Mouse (Mus musculus): ENCODE data around the gene Mex3b. TPM values are rescaled to one million over a fixed set of nuclear protein-coding genes. Genes with fewer than 3 reads are reported as not detected.

Mex3b gene
- polyA plus RNA-seq, 1 experiment from 2014 or later: 24.3 TPM

GRCm38 (mm10) chr7:82869231-82870147 lies 2.4 kb downstream of the Mex3b start:
- peaks cover 11% of the 10 kb centered on the region; the same call in 1 of the 2 replicates for H3K36me3 ChIP-seq
- H3K27me3 ChIP-seq: no peaks in the 10 kb centered on the region
- H3K4me1 ChIP-seq (replicated peaks): peaks cover 32% of the 10 kb centered on the region
- peak overlapping the region; percentile 100 for H3K27ac ChIP-seq (replicated peaks)
- peak overlapping the region; percentile 95 for H3K4me2 ChIP-seq
- H3K4me3 ChIP-seq: peak overlapping the region; percentile 91
- WGBS: 2% methylated on average over 51 of the region's 56 CpGs
- ATAC-seq (ENCODE audit: low FRiP score, low read depth): no peak
- H3K9me3 ChIP-seq: no peaks in the 10 kb centered on the region
- peak overlapping the region; percentile 100 for H3K9ac ChIP-seq

DNA sequence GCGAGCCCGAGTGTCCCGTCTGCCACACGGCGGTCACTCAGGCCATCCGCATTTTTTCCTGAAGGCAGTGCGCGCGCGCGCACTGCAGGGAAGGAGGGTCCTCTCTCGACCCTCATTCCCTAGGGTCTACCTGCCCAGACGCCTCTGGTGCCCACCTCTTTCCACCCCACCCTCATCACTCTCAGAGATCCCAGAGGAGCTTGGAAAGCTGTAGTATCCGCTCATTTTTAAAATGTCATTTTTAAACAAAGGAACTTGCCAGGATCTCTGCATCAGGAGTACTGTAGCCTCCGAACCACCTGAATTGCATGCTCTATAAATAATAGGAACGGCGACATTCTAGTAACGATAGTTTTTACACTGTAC lies 3.0 kb downstream of the Mex3b start:
- H3K9me3 ChIP-seq: no peaks in the 10 kb centered on the region
- peak overlapping the region; percentile 100 for H3K27ac ChIP-seq (replicated peaks)
- H3K4me2 ChIP-seq: peak overlapping the region; percentile 95
- H3K27me3 ChIP-seq: no peaks in the 10 kb centered on the region
- peak overlapping the region; percentile 100 for H3K9ac ChIP-seq
- ATAC-seq (ENCODE audit: low FRiP score, low read depth): no peak
- peaks cover 11% of the 10 kb centered on the region; the same call in 1 of the 2 replicates for H3K36me3 ChIP-seq
- peaks cover 29% of the 10 kb centered on the region for H3K4me1 ChIP-seq (replicated peaks)
- WGBS: 5% methylated on average over 18 of the region's 18 CpGs
- peak overlapping the region; percentile 91 for H3K4me3 ChIP-seq

- Histone ChIP-seq H3K4me1 (replicated peaks) (peaks cover 20% of the 10 kb centered on the region), H3K4me2 (no peak overlapping the region), H3K27me3 (no peaks in the 10 kb centered on the region), H3K4me3 (no peak overlapping the region), H3K9me3 (no peaks in the 10 kb centered on the region), H3K27ac (replicated peaks) (no peak overlapping the region), H3K9ac (no peak overlapping the region), H3K36me3 (0 out of 2 replicates have a peak, but pooled peaks cover 3% of the 10 kb centered on the region)
- no peak for ATAC-seq (ENCODE audit: low FRiP score, low read depth)
- WGBS: 75% methylated on average over 5 of the region's 5 CpGs
These were observed 9.4 kb downstream of the Mex3b start for GRCm38 (mm10) chr7:82876551-82876950.

DNA sequence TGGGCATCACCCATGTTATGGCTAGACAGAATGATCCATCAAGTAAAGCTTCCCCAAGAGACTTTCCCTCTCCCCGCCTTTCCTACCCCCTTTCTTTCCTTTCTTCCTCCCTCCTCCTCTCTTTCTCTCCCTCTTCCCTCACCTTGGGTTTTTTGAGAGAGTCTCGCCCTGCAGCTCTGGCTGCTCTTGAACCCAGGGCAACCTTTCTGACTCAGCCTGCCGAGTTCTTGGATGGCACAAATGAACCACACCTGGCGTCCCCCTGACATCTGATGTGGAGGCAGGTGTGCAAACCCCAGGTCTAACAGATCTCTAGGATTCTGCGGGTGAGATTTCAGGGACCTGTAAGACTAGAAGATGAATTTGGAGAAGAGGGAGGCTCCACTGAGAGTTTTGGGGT lies 12.9 kb downstream of the Mex3b start:
- Histone ChIP-seq H3K4me3 (no peak overlapping the region), H3K9ac (no peak overlapping the region), H3K4me1 (replicated peaks) (no peaks in the 10 kb centered on the region), H3K9me3 (no peaks in the 10 kb centered on the region), H3K27ac (replicated peaks) (no peak overlapping the region), H3K27me3 (no peaks in the 10 kb centered on the region), H3K36me3 (no peaks in the 10 kb centered on the region), H3K4me2 (no peak overlapping the region)
- no peak for ATAC-seq (ENCODE audit: low FRiP score, low read depth)
- 93% methylated on average over 5 of the region's 5 CpGs for whole genome bisulfite sequencing

GRCm38 (mm10) chr7:82880700-82881099 lies 13.6 kb downstream of the Mex3b start:
- WGBS: 90% methylated on average over 5 of the region's 5 CpGs
- no peaks in the 10 kb centered on the region for H3K27me3 ChIP-seq
- no peaks in the 10 kb centered on the region for H3K9me3 ChIP-seq
- no peaks in the 10 kb centered on the region for H3K36me3 ChIP-seq
- no peak overlapping the region for H3K4me2 ChIP-seq
- H3K27ac ChIP-seq (replicated peaks): no peak overlapping the region
- no peak for ATAC-seq (ENCODE audit: low FRiP score, low read depth)
- H3K4me3 ChIP-seq: no peak overlapping the region
- H3K9ac ChIP-seq: no peak overlapping the region
- no peaks in the 10 kb centered on the region for H3K4me1 ChIP-seq (replicated peaks)

- Histone ChIP-seq H3K9ac (no peak overlapping the region), H3K4me1 (replicated peaks) (no peaks in the 10 kb centered on the region), H3K27me3 (no peaks in the 10 kb centered on the region), H3K36me3 (no peaks in the 10 kb centered on the region), H3K4me2 (no peak overlapping the region), H3K9me3 (no peaks in the 10 kb centered on the region), H3K4me3 (no peak overlapping the region), H3K27ac (replicated peaks) (no peak overlapping the region)
- 75% methylated on average over 6 of the region's 6 CpGs for WGBS
- ATAC-seq (ENCODE audit: low FRiP score, low read depth): no peak
These were observed 23.3 kb downstream of the Mex3b start for GRCm38 (mm10) chr7:82890317-82890850.

DNA sequence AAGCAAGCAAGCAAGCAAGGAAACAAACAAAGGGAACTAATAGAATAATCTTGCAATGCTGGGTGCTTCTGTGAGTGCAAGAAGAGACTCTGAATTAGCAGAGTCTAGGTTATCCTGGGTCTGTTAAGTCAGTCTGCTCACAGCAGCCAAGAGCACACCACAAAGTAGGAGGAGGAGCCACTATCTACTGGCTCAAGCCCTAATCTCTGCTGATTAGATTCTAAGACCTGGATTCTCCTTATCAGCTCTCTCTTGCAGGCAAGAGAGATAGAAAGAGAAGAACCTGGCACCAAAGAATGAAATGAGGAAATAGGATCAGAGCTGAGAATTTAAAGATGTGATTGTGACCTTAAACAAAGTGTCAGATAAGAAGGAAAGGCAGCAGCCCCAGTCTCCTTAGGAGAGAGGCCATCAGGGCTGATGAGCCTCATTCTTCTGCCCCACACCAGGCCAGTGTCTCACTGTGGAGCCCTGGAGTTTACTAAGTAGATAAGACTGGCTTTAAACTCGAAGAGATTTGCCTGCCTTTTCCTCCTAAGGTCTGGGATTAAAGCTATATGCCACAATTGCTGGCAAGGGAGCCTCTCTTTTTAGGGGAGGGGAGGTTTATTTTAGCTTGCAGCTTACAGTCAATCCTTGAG lies 23.9 kb downstream of the Mex3b start:
- WGBS: 48% methylated on average over 1 of the region's 1 CpGs
- no peak overlapping the region for H3K4me3 ChIP-seq
- no peak overlapping the region for H3K27ac ChIP-seq (replicated peaks)
- no peaks in the 10 kb centered on the region for H3K27me3 ChIP-seq
- ATAC-seq (ENCODE audit: low FRiP score, low read depth): no peak
- no peaks in the 10 kb centered on the region for H3K36me3 ChIP-seq
- H3K4me1 ChIP-seq (replicated peaks): no peaks in the 10 kb centered on the region
- no peaks in the 10 kb centered on the region for H3K9me3 ChIP-seq
- no peak overlapping the region for H3K4me2 ChIP-seq
- H3K9ac ChIP-seq: no peak overlapping the region

DNA sequence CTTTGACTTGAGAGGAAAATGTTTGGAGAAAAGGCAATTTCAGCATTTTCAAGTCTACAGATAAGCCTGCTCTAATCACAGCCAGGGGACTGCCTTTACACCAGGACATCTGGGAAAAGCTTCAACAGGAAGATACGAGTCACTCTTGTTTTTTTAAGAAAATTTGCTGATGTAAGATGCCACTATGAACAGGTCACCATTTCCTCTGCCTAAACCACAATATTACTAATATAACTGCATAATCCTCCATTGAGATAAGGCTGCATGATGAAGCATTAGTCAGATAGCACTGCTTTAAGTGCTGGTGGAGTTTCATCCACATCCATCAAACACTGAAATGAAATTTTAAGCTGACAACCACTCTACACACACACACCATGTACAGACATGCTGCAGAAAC lies 27.2 kb downstream of the Mex3b start:
- H3K4me3 ChIP-seq: no peak overlapping the region
- 87% methylated on average over 1 of the region's 1 CpGs for WGBS
- H3K27ac ChIP-seq (replicated peaks): no peak overlapping the region
- H3K9ac ChIP-seq: no peak overlapping the region
- no peak overlapping the region for H3K4me2 ChIP-seq
- no peak for ATAC-seq (ENCODE audit: low FRiP score, low read depth)
- H3K9me3 ChIP-seq: no peaks in the 10 kb centered on the region
- H3K36me3 ChIP-seq: no peaks in the 10 kb centered on the region
- 0 out of 2 replicates have a peak, but pooled peaks cover 3% of the 10 kb centered on the region for H3K4me1 ChIP-seq (replicated peaks)
- no peaks in the 10 kb centered on the region for H3K27me3 ChIP-seq

DNA sequence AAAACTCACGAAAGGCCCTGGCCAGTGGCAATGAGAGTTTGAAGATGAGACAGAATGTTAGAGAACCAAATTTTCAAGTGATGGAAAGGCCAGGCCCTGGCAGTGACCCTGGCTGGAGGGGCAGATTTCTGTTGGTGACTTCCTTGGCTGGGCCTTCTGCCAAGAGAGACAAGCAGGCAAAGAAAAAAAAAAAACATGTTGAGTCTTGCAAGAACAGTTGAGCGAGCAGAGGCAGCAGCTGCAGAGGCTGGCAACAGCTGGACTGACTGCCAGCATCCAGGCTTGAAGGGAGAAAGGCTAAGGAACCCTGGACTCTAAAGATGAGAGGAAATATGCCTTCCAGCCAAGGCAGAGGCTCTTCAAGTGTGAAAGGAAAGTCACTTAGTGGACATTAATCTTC lies 28.5 kb downstream of the Mex3b start:
- Histone ChIP-seq H3K9ac (no peak overlapping the region), H3K4me3 (no peak overlapping the region), H3K27ac (replicated peaks) (no peak overlapping the region), H3K27me3 (no peaks in the 10 kb centered on the region), H3K4me2 (no peak overlapping the region), H3K4me1 (replicated peaks) (0 out of 2 replicates have a peak, but pooled peaks cover 3% of the 10 kb centered on the region), H3K9me3 (no peaks in the 10 kb centered on the region), H3K36me3 (no peaks in the 10 kb centered on the region)
- ATAC-seq (ENCODE audit: low FRiP score, low read depth): no peak
- WGBS: 62% methylated on average over 2 of the region's 2 CpGs

- Histone ChIP-seq H3K4me3 (no peak overlapping the region), H3K36me3 (no peaks in the 10 kb centered on the region), H3K4me2 (no peak overlapping the region), H3K27ac (replicated peaks) (peak overlapping the region; percentile 38; the same call in 1 of the 2 replicates), H3K9ac (no peak overlapping the region), H3K27me3 (no peaks in the 10 kb centered on the region), H3K4me1 (replicated peaks) (0 out of 2 replicates have a peak, but pooled peaks cover 3% of the 10 kb centered on the region), H3K9me3 (no peaks in the 10 kb centered on the region)
- WGBS: 17% methylated on average over 3 of the region's 3 CpGs
- ATAC-seq (ENCODE audit: low FRiP score, low read depth): peak; percentile 54; the same call in 1 of the 2 replicates
These were observed 29.6 kb downstream of the Mex3b start for GRCm38 (mm10) chr7:82896750-82897149.

GRCm38 (mm10) chr7:82899459-82900297 lies 32.5 kb downstream of the Mex3b start:
- no peaks in the 10 kb centered on the region for H3K27me3 ChIP-seq
- H3K36me3 ChIP-seq: no peaks in the 10 kb centered on the region
- no peak overlapping the region for H3K27ac ChIP-seq (replicated peaks)
- H3K4me1 ChIP-seq (replicated peaks): 0 out of 2 replicates have a peak, but pooled peaks cover 3% of the 10 kb centered on the region
- H3K4me2 ChIP-seq: no peak overlapping the region
- 78% methylated on average over 8 of the region's 8 CpGs for WGBS
- H3K9me3 ChIP-seq: no peaks in the 10 kb centered on the region
- ATAC-seq (ENCODE audit: low FRiP score, low read depth): no peak
- no peak overlapping the region for H3K4me3 ChIP-seq
- H3K9ac ChIP-seq: no peak overlapping the region
